Mouse (Mus musculus) left cerebral cortex, adult 6 months (tissue): ENCODE results near the gene Lims1. TPM values are rescaled to one million over a fixed set of nuclear protein-coding genes. Genes with fewer than 3 reads are reported as not detected.

Experiments
- long read RNA-seq, 2 experiments: library from polyadenylated mRNA; unstranded; transcript quantifications; one replicate each; pipeline ENCODE4 v2.0.0; 2019 to 2020
- polyA plus RNA-seq: library from polyadenylated mRNA; unstranded; fragments of <200 nt; fragmentation: Nextera tagmentation; gene quantifications from 2 replicates; pipeline ENCODE4 v1.2.3, GENCODE M21; 2021

Lims1 gene
- polyA plus RNA-seq: 32.7 and 36.4 TPM in 2 replicates
- long read RNA-seq, experiment 1, full-length matches to known transcripts: 58 of 84 reads
- long read RNA-seq, experiment 1, partial matches to known transcripts: 2 of 84 reads
- long read RNA-seq, experiment 1, other reads (novel, unspliced or antisense): 24 of 84 reads
- long read RNA-seq, experiment 2, full-length matches to known transcripts: 33 of 64 reads
- long read RNA-seq, experiment 2, partial matches to known transcripts: 7 of 64 reads
- long read RNA-seq, experiment 2, other reads (novel, unspliced or antisense): 24 of 64 reads

DNA sequence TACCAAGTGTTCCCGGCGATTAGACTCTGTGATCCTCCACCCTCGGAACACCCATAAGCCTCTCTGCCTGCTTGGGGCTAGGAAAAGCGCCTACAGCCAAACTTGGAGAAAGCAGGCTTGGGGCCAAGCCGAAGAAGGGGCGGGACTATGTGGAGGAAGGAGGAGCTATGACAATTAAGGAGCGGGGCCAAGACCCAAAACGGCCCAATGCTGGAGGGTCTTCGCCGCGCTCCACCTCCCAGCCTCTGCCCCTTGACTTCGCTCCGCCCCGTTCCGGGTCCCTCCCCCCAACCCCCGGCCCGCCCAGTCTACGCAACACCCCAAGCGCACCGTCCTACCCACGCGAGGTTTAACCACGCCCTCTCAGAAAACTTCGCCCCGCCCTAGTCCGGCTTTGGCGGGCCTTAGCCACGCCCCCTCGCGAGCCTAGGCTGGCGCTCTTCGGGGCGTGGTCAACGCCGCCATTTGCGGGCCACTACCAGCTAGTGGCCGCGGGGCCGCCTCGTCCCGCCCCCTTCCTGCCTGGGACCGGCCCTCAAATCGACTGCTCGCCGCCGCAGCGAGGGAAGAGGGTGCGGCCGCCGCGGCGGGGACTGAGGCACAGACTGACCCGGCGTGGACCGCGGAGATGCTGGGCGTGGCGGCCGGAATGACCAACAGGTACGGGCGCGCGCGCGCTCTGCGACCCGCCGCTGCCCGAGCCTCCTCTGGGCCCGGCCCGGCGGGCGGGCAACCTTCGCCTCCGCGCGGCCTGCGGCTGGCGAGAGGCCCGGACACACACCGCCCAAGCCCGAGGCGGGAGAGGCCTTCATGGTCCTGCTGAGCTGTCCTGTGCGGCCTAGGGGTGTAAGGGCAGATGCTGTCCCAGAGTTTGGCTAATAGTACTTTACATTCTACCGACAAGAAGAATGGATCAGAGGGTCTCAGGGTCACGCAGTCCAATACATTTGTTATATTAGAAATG, at the start of gene Lims1:
TSS of gene Lims1 (plus strand) at position 439 of the 964 bp plus-strand sequence.

DNA sequence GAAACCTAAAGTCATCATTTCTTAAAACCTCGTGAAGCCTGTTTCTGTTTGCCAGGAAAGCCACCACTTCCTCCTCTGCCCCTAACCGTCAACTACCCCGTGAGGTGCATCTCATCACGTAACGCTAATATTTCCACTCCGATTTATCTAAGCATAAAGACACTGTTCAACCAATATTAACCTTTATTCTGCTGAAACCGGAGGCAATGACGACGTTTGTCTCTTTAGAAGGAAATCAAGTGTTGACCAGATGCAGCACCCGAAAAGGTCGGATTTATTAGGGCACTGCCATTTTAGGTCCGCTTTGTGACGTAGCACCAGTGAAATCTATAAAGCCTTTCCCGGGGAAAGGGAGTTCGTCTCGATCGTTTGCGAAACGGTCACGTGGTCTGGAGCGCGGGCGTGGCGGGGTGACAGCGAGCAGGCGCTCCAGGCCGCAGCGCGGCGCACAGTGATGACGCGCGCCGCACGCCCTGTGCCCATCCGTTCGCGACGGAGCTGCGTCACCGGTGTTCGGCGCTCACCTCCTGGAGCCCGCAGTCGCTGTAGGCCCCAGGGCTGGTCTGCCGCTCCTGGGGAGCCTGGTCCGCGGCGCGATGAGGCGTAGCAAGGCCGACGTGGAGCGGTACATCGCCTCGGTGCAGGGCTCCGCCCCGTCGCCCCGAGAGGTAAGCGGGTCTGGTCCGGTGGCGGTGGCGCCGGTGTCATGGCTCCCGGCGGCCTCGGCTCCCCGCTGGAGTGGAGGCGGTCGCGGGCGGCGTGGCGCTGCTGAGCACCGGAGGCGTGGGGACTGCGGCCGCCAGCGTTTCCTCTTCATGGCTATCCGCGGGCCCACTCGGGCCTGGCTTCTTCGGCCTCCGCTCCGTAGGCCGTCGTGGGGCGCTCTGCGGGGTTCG, 123.4 kb downstream of the Lims1 start, which contains the start of gene Ranbp2:
TSS of gene Ranbp2 (plus strand) at position 537 of the 896 bp plus-strand sequence.

Other genes with a start within 250 kb of the Lims1 start
- not detected in 2 replicates for gene AW822073, start 98.5 kb upstream of the Lims1 start, polyA plus RNA-seq
- not detected in 2 replicates for gene Duxf3, start 90.8 kb upstream of the Lims1 start, polyA plus RNA-seq
- not detected in 2 replicates for gene Gm4981, start 86.8 kb upstream of the Lims1 start, polyA plus RNA-seq
- gene Gcc2, start 68.0 kb upstream of the Lims1 start, polyA plus RNA-seq: 150 and 188 TPM in 2 replicates
- gene Ranbp2, start 123.5 kb downstream of the Lims1 start, polyA plus RNA-seq: 8.2 and 14.8 TPM in 2 replicates
- 1.8 and 2.1 TPM in 2 replicates for gene Ccdc138, start 174.5 kb downstream of the Lims1 start, polyA plus RNA-seq